Mouse (Mus musculus) adrenal gland, adult (tissue): ENCODE data around the gene Olfr419.

ENCODE experiments used
- DNase-seq, 2 experiments: peaks; one replicate each; pipeline ENCODE4 v3.0.0; 2022 to 2023; ENCODE audit warnings: low spot score in 1 of 2; ENCODE audit not compliant: inconsistent age in 2 of 2

Gene Olfr419

DNA sequence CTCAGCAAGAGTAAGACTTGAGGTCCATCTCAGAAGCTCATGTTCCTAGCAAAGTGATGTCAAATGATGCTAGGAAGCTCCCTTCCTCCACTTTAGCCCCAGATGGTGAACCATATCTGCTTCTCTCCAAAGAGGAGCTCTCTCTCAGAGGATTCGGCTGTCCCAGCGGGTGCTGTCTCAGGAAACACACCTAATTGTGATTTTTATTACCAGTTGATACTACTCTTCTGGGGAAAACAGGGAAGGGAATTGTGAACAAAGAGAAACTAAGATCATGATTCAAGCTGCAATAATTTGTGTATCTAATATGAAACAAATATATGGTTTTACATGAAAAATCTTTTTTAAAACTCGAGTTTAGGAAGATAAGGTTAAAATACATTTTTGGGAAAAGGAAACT lies at the start of gene Olfr419:
Olfr419 (minus strand) TSS at position 101 of the 400 bp plus-strand sequence.
- no peak for DNase-seq

DNA sequence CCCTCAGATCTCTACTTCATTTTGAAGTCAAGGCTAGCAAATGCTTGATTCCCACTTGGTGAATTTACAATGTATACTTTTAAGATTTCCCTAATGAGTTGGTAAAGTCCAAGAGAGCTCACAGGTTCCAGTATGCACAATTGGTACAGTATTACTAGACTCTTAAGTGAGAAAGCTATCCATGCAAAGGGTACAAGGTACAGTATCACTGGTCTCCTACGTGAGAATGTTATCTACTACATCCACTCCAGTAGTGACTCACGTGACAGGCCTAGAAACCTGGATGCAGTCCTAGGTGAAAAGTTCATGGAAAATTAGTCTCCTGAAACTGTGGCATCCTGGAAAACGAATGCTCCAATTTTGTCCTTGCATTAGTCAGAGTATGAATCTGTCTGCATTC lies 18.8 kb upstream of the Olfr419 start:
- no peak for DNase-seq

DNA sequence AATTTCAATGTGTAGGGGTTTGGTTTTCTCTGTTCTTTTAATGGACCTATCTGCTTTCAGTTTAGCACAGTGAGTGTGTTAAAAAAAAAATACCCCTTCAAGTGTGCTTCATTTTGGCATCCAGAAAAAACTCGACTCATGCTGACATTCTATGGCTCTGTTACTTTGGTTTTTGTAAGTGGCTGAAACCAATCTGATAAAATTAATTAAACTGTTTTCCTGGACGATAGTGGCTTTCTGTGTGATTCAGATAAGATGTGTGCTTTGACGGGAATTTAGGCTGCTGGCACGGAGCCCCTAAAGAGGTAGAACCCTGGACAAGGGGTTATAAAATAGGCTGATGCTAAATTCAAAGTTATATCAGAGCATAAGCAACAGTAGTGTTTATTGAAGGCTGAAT lies 17.3 kb upstream of the Olfr419 start:
- DNase-seq = no peak

DNA sequence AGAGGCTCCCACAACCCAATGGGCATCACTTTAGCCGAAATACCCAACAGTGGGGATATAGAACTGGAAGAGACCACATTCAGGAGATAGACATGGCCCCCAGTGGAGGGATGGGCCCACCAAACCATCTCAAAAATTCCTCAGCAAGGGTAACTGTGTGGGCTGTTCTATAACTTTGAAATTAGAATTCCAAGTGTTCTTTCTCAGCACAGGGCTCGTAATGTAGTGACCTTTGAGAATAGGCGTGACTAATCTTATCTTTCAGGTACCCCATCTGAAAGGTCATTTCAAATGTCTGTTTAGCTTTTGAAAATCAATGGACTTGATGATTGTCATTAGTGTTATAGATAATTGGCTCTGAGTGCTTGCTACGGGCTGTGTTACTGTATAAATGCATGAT lies 16.0 kb upstream of the Olfr419 start:
- DNase-seq = no peak

DNA sequence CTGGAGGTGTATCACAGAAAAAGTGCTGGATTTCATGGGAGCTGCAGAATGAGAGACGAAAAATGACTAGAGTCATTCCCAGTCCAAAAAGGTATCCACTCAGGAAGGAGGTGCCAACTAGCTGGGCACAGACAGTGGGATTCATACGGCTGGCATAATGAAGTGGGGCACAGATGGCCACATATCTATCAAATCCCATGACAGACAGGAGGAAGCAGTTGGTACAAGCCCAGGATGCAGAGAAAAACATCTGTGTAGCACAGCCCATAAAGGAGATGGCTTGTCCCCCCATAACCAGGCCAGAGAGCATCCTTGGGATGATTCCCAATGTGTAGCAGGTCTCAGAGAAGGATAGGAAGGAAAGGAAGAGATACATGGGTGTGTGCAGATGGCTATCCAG lies 1.5 kb downstream of the Olfr419 start:
- DNase-seq = no peak

DNA sequence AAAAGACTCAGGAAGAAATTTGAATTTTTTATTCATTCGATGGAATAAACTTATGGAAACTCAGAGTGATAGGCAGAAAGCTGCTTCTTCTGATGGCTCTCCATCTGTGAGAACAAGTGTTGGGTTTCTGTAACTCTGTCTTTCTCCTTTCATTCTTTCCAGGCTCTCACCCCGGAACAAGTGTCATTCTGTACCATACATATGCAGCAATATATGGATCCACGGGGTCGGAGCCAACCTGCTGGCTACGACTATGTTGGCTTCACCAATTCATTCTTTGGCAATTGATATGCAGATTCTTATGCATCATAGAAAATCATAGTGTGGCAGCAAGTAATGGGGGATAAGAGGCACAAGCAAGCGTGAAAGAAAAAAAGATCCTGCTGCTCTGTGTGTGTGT lies 4.7 kb downstream of the Olfr419 start:
- DNase-seq = no peak

DNA sequence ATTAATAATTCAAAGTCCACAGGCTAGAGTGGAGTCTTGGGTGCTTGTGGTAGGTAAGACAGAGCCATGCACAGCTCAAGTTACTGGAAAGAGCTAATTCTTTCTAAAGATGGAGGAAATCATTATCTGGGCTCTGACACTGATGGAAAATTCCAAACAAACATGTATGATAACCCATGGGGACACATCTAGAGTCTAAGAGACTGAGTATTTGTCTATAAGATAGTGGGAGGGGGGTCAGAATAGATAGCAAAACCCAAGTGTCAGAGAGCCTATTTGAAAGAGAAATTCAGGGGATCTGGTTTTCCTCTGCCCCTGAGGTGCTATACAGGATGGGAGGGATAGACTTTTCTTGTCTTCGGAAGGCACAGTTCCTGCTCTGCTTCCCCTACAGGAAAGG lies 5.8 kb downstream of the Olfr419 start:
- DNase-seq = no peak

DNA sequence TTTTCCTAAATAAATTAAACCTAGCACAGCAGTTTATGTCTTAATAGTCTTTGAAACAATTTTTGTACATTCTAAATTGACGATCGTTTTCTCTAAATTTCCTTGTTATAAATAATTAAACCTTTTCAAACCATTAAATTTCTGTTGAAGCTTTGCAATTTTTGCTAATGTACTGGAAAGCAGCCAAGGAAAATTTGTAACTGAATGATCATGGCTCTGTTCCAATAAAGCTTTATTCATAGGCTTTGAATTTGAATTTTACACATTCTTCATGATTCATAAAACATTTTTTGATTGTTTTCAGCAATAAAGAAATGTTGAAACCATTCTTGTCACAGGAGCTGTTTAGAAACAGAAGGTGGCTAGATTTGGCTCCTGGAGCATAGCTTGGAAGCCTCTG lies 7.2 kb downstream of the Olfr419 start:
- no peak for DNase-seq

DNA sequence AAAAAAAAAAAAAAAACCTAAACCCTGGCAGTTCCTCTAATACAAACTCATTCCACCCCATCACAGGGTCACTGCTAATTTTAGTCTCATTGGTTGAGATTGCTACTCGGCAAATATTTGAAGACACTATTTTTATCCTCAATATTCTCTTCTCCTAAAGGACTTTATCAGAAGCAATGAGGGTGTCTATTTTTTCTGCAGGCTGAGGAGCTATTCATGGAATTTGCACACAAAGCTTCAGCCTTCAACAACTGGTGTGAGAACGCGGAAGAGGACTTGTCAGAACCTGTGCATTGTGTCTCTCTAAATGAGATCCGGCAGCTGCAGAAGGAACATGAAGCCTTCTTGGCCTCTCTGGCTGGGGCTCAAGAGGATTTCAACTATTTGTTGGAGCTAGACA lies 11.9 kb downstream of the Olfr419 start:
- no peak for DNase-seq

DNA sequence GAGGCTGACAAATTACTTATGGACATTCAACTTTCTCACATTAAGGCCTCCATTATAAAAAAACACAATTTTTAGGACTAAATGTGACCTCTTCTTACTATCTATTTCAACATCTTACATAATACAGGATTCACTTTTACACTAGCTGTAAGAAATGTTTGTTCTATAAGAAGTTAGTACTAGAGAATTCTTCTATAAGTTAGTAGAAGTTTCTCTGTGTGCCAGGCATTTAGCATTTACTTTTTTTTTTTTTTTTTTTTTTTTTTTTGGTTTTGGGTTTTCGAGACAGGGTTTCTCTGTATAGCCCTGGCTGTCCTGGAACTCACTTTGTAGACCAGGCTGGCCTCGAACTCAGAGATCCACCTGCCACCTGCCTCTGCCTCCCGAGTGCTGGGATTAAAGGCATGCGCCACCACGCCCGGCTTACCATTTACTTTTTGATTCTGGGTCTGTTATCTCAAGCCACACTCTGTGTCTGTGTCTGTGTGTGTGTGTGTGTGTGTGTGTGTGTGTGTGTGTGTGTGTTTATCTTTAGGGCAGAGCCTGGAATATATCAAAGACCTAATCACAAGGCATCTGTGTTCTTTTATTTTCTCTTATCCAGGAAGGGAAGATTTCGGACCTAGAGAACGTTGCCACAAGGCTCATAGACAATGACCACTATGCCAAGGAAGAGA lies 35.2 kb downstream of the Olfr419 start:
- no peak for DNase-seq

DNA sequence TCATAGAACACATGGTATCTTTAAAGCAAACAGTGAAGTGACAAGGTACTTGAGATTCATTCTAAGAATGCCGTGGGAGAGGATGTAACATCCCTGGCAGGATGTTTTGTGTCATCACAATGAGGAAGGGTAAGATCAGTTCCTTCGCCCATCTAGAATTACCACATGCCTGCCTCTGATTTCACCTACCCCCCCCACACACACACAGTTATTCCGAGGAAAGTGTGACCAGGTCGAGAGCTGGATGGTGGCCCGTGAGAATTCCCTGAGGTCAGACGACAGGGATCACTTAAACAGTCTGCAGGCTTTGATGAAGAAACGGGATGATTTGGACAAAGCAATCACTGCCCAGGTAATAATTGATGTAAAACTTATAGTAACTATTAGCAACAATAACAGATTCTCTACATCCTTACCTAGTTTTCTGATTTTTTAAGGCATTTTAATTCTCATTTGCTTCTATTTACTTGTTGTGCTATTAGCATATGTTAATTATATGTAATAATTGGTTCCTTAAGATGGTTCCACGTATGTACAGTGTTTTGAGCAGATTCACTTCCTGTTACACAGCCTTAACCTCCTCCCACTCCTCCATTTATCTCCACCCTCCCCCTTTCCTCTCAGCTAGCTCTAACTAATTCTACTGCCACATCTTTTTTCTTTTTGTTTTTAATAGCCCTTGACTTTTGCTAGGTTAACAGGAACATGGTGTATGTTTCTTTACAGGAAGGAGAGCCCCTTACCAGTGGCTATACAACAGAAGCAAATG lies 36.4 kb downstream of the Olfr419 start:
- DNase-seq = no peak

DNA sequence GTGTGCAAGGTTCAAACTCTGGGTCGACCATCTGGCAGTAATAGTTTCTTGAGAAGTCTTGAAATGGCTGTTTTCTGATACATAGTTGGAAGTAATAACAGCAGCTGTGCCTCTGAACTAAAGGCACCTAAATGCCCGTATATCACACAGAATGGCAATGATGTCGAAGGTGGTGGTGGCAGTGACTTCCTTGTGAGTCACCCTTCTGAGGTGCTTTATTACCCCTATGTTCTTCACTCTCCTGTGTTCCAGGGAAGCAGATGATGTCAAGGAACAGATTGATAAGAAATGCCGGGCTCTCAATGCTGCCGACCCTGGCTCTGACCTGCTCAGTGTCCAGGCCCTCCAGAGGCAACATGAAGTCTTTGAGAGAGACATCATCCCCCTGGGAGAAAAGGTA lies 39.6 kb downstream of the Olfr419 start:
- no peak for DNase-seq

DNA sequence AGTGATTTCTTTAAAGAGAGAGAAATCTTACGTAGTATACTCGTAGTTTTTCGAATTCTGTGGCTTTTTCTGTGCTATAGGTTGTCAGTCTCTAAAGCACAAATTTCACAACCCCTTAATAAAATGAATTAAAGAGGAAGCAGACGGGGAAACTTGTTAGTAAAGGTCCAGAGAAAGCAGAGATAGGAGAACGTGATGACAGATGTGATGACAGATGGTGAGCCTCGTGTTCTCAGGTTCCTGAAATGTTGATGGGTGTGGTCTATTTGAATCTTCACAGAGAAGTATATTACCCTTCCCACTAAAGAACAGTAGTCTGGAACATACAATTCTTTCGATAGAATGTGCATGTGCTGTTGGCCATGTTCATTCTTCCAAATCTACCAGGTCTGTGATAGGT lies 47.2 kb downstream of the Olfr419 start:
- DNase-seq = no peak
